9 mouse cellular contexts compared by ENCODE assay signal in the genomic region with DNA sequence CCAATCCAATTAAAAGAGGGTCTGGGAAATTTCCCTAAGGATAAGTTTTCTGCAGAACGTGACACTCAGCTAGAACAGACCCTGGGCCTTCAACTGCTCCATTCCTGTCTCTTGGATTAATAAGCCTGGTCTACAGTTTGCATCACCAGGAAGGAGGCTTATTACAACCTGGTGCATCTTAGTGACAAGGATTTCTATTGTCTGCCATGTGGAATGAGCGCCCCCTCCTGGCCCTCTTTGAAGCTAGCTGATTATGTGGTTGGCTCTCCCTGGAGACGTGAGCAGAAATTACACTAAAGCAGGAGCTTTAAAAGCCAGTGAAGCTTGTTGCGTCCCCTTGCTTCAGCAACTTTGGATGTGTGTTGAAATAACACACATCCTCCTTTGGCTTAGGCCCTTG. TPM values are rescaled to one million over a fixed set of nuclear protein-coding genes. Genes with fewer than 3 reads are reported as not detected.
DNase-seq lines count a peak whose midpoint lies in the region; ATAC-seq and TF ChIP-seq lines count a peak whose summit lies in the region.
"Had no signal": no experiment of that assay in that cellular context is flagged by ENCODE, and none has a peak within 500 bp of the region (broad histone marks: within the 10 kb centered on the region; RNA-seq: fewer than 3 reads in every experiment).

No protein-coding gene starts in this region.

- no peaks in the 10 kb centered on the region for H3K27me3 ChIP-seq in hindbrain, embryonic 16.5 days (replicated peaks; ENCODE audit: control insufficient read depth, insufficient read depth, low read length)
- peaks cover 14% of the 10 kb centered on the region for H3K27me3 ChIP-seq in neural tube, embryonic 13.5 days
- H3K27me3 ChIP-seq in thymus, adult 2 months (ENCODE audit: control insufficient read depth, insufficient read depth, low read length) = no peaks in the 10 kb centered on the region

- WGBS in hindbrain, embryonic 16.5 days = 11% methylated on average over 4 of the region's 4 CpGs
- 7% methylated on average over 4 of the region's 4 CpGs for WGBS in neural tube, embryonic 13.5 days
- WGBS in thymus, adult 2 months = 10% methylated on average over 4 of the region's 4 CpGs

- H3K4me3 ChIP-seq in hindbrain, embryonic 16.5 days (ENCODE audit: low read length) = no peak overlapping the region
- no peak overlapping the region for H3K4me3 ChIP-seq in neural tube, embryonic 13.5 days
- no peak overlapping the region for H3K4me3 ChIP-seq in thymus, adult 2 months (ENCODE audit: control insufficient read depth, insufficient read depth, low read length)
- H3K4me3 ChIP-seq: myocyte had no signal

- H3K9ac ChIP-seq in hindbrain, embryonic 16.5 days (ENCODE audit: low read depth, low read length) = no peak overlapping the region
- no peak overlapping the region for H3K9ac ChIP-seq in neural tube, embryonic 13.5 days

- intact Hi-C loops in left cerebral cortex, postnatal 4 days (cut with DNase I) = loop anchor here (2.0 kb wide), 1 partner anchor 89 kb away; no protein-coding TSS in a partner anchor

- ATAC-seq in hindbrain, embryonic 16.5 days = peak; percentile 64; the same call in 1 of the 2 replicates
- peak; percentile 43; the same call in 1 of the 2 replicates for ATAC-seq in neural tube, embryonic 13.5 days (ENCODE audit: low read depth)

- TF ChIP-seq POLR2A in thymus, adult 2 months (IDR thresholded peaks at IDR 0.05; ENCODE audit: control insufficient read depth, extremely low read depth, insufficient read depth, low read length, poor library complexity) = no peak

- no peaks in the 10 kb centered on the region for H3K9me3 ChIP-seq in hindbrain, embryonic 16.5 days (ENCODE audit: control insufficient read depth, low read length)
- H3K9me3 ChIP-seq in neural tube, embryonic 13.5 days = no peaks in the 10 kb centered on the region

- no peak for TF ChIP-seq CTCF in thymus, adult 2 months (IDR thresholded peaks at IDR 0.05; ENCODE audit: borderline replicate concordance, control insufficient read depth, extremely low read depth, insufficient read depth, low read length, poor library complexity)

- H3K4me2 ChIP-seq in hindbrain, embryonic 16.5 days (ENCODE audit: low read length) = no peak overlapping the region
- no peak overlapping the region for H3K4me2 ChIP-seq in neural tube, embryonic 13.5 days

- DNase-seq in heart, adult 18-20 months = peak; percentile 34 to 78
- no peak for DNase-seq in heart, adult 11 months
- DNase-seq in adrenal gland, postnatal 4 days (ENCODE audit: low spot score in 2 of 2) = peak; percentile 50 to 54
- DNase-seq in fibroblast of lung, adult 2 months (ENCODE audit: low read depth) = peak; percentile 23
- DNase-seq in left cerebral cortex, postnatal 4 days = peak; percentile 83
- DNase-seq in thymus, adult 2 months = peak; percentile 81

- no peaks in the 10 kb centered on the region for H3K36me3 ChIP-seq in hindbrain, embryonic 16.5 days (ENCODE audit: control insufficient read depth, insufficient read depth, low read length)
- no peaks in the 10 kb centered on the region for H3K36me3 ChIP-seq in neural tube, embryonic 13.5 days
- H3K36me3 ChIP-seq in thymus, adult 2 months (ENCODE audit: control insufficient read depth, insufficient read depth, low read length) = no peaks in the 10 kb centered on the region

- H3K4me1 ChIP-seq in hindbrain, embryonic 16.5 days (ENCODE audit: control insufficient read depth, insufficient read depth, low read depth, low read length) = no peaks in the 10 kb centered on the region
- H3K4me1 ChIP-seq in neural tube, embryonic 13.5 days (replicated peaks) = no peaks in the 10 kb centered on the region
- no peaks in the 10 kb centered on the region for H3K4me1 ChIP-seq in thymus, adult 2 months (replicated peaks; ENCODE audit: control insufficient read depth, insufficient read depth, low read length)

- H3K27ac ChIP-seq in hindbrain, embryonic 16.5 days (ENCODE audit: low read depth, low read length) = no peak overlapping the region
- no peak overlapping the region for H3K27ac ChIP-seq in neural tube, embryonic 13.5 days (replicated peaks)
- H3K27ac ChIP-seq in thymus, adult 2 months (ENCODE audit: control insufficient read depth, insufficient read depth, low read length) = no peak overlapping the region

RNA-seq across cellular contexts. Expression of gene Cd207, which starts 4.3 kb away (rescaled TPM):
- 1 to 10 TPM in 1 of 2 experiments, under 1 TPM in 1; 0.98 to 1.0 TPM for total RNA-seq in heart, adult 18-20 months (2021)
- total RNA-seq in adrenal gland, postnatal 4 days (2021) = under 1 TPM in 1 of 2 experiments, not detected in 1; 0.45 TPM
- polyA plus RNA-seq in hindbrain, embryonic 16.5 days (2015; fragmentation: Nextera tagmentation; extraction: Ambion mirVana) = not detected in 2 replicates
- total RNA-seq in left cerebral cortex, postnatal 4 days (2021) = not detected
- polyA plus RNA-seq in neural tube, embryonic 13.5 days (2015; fragmentation: Nextera tagmentation; extraction: Ambion mirVana) = not detected in 2 replicates
- 3.8 and 6.0 TPM in 2 replicates for polyA plus RNA-seq in thymus, adult 2 months (2012; rRNA removed)
- polyA plus RNA-seq: myocyte had no signal

RNA-seq across cellular contexts. Expression of gene Clec4f, which starts 17.4 kb away (rescaled TPM):
- under 1 TPM in 1 of 2 experiments, not detected in 1; 0.18 TPM for total RNA-seq in heart, adult 18-20 months (2021)
- 1 to 10 TPM in 1 of 2 experiments, under 1 TPM in 1; 0.22 to 6.4 TPM for total RNA-seq in adrenal gland, postnatal 4 days (2021)
- polyA plus RNA-seq in hindbrain, embryonic 16.5 days (2015; fragmentation: Nextera tagmentation; extraction: Ambion mirVana) = not detected in 2 replicates
- under 1 TPM in 1 of 2 experiments, not detected in 1; 0.14 TPM for total RNA-seq in left cerebral cortex, postnatal 4 days (2021)
- not detected in 2 replicates for polyA plus RNA-seq in neural tube, embryonic 13.5 days (2015; fragmentation: Nextera tagmentation; extraction: Ambion mirVana)
- polyA plus RNA-seq in thymus, adult 2 months (2012; rRNA removed) = 0.47 and 0.51 TPM in 2 replicates
- polyA plus RNA-seq: myocyte had no signal

RNA-seq across cellular contexts. Expression of gene Vax2, which starts 37.7 kb away (rescaled TPM):
- not detected for total RNA-seq in heart, adult 18-20 months (2021)
- total RNA-seq in adrenal gland, postnatal 4 days (2021) = not detected
- not detected in 2 replicates for polyA plus RNA-seq in hindbrain, embryonic 16.5 days (2015; fragmentation: Nextera tagmentation; extraction: Ambion mirVana)
- not detected for total RNA-seq in left cerebral cortex, postnatal 4 days (2021)
- polyA plus RNA-seq in neural tube, embryonic 13.5 days (2015; fragmentation: Nextera tagmentation; extraction: Ambion mirVana) = 0.15 TPM in 1 of 2 replicates, not detected in the other
- 0.08 and 0.23 TPM in 2 replicates for polyA plus RNA-seq in thymus, adult 2 months (2012; rRNA removed)
